Mouse (Mus musculus) embryo, embryonic 10.5 days (tissue): ENCODE data around the gene Lpcat4.
"Not testable (repeated sequence)": the region's sequence is repeated elsewhere in the genome, so short reads cannot be mapped to it uniquely, and the experiment has no call there.

ENCODE experiments used
- DNase-seq: peaks from one replicate; pipeline ENCODE4 v3.0.0-alpha.2; 2015; ENCODE audit warnings: low spot score

Gene Lpcat4

DNA sequence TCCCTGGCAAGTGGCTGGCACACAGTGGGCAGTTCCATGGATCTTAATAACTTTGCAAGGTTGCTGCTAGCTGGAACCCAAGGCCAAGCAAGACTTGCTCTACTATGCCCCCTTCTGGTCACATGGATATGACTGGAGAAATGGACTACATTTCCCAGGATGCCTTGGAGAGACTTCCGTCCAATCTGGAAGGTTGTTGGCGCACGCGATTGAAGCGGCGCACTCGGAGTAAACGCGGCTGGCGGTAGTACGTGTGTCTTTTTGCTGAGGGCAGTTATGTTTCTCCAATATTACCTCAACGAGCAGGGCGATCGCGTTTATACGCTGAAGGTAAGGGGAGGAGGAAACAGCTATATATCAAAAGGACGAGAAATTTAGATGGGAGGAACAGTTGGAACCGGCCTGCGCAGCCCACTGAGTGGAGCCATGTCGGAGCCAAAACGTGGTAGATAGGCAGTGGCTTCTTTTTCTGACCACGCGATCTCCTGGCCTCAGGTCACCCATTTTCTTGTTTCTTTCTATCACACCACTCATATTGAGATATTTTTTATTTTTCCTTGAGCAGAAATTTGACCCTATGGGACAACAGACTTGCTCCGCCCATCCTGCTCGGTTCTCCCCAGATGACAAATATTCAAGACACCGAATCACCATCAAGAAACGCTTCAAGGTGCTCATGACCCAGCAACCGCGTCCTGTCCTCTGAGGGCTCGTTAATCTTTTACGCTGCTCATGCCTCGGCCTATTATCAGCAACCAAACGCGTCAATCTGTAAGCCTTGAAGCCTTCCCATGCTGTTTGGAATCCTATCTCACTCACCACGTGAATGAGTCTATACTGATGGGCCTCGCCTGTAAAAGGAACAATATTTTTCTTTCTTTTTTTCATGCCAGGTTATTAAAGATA, 22.7 kb downstream of the Lpcat4 start, which contains the start of gene Nop10:
TSS of gene Nop10 (plus strand) at position 179 of the 906 bp plus-strand sequence.
- peak; percentile 98 for DNase-seq

GRCm38 (mm10) chr2:112262779-112263295, 23.6 kb downstream of the Lpcat4 start:
- DNase-seq: peak; percentile 33

DNA sequence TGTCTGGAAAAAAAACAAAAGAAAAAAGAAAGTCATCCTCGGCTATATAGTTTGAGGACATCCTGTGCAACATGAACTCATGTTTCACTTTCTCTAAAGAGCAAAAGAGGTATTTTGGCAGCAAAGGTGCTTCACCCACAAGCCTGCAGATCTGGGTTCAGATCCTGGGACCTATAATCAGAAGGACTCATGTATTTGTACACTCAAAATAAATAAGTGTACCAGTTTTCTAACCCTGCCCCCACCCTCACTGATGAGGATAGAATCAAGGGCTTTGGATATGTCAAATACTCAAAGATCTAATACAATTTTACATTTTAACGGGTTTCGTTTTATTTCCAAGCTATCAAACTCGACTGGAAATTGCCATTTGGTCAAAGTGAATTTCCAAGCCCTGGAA, 25.1 kb downstream of the Lpcat4 start:
- no peak for DNase-seq

- DNase-seq: peak; percentile 92
Observed at GRCm38 (mm10) chr2:112265448-112266241, 26.4 kb downstream of the Lpcat4 start, which contains the start of gene Slc12a6. Gene Slc12a6, plus strand, starts transcription at chr2:112265825.

GRCm38 (mm10) chr2:112266242-112266592, 26.9 kb downstream of the Lpcat4 start, which contains the start of gene Gm21985:
Gene Gm21985, plus strand, starts transcription at chr2:112266314.
- peak; percentile 62 for DNase-seq

DNA sequence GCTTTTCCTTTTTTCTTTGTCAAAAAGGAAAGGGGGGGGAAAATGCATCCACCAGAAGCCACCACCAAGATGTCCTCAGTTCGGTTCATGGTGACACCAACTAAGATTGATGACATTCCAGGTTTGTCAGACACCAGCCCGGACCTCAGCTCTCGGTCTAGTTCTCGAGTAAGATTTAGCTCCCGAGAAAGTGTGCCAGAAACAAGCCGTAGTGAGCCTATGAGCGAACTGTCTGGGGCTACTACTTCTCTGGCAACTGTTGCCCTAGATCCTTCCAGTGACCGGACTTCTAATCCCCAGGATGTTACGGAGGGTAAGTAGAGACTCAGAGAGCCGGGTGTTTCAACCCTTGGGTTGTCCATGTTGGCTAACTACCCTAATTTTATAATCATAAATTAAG, 27.5 kb downstream of the Lpcat4 start:
- DNase-seq: peak; percentile 9

GRCm38 (mm10) chr2:112267547-112268269, 28.4 kb downstream of the Lpcat4 start:
- no peak for DNase-seq

GRCm38 (mm10) chr2:112270011-112270410, 30.7 kb downstream of the Lpcat4 start:
- DNase-seq: no peak

DNA sequence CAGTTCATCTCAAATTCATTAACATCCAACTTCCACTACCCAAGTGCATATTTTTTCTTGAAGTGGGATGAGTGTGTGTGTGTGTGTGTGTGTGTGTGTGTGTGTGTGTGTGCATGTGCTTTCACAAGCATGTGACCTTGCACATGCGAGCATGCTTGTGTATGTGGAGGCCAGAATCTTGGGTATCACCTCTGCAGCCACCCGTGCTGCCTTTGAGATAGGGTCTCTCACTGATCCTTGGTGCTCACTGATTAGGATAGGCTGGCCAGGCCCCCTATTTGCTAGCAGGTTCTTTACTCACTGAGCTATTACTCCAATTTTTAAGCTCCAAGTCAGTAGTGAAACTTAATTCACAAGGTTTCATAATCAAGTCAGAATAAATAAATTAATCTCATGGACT, 33.6 kb downstream of the Lpcat4 start:
- no peak for DNase-seq

GRCm38 (mm10) chr2:112273474-112273873, 34.2 kb downstream of the Lpcat4 start:
- no peak for DNase-seq

- DNase-seq: no peak
Observed at GRCm38 (mm10) chr2:112276870-112277269, 37.6 kb downstream of the Lpcat4 start.

DNA sequence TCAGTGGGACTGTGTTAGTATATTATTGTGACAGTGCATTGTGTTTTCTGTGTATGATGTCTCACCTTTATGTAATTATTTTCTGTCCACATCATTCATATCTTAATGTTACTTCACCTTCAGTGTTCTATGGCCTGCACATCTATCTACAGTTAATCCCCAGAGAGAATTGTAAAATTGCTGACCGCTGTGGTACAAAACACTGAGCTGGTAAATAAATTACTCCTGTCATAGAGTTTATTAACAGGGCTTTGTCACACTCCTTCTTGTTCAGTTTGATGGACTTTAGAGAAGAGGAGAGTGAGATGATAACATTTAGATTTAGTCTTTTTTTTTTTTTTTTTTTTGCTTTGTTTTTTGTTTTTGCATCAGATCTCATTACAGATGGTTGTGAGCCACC, 43.6 kb downstream of the Lpcat4 start:
- DNase-seq: no peak

DNA sequence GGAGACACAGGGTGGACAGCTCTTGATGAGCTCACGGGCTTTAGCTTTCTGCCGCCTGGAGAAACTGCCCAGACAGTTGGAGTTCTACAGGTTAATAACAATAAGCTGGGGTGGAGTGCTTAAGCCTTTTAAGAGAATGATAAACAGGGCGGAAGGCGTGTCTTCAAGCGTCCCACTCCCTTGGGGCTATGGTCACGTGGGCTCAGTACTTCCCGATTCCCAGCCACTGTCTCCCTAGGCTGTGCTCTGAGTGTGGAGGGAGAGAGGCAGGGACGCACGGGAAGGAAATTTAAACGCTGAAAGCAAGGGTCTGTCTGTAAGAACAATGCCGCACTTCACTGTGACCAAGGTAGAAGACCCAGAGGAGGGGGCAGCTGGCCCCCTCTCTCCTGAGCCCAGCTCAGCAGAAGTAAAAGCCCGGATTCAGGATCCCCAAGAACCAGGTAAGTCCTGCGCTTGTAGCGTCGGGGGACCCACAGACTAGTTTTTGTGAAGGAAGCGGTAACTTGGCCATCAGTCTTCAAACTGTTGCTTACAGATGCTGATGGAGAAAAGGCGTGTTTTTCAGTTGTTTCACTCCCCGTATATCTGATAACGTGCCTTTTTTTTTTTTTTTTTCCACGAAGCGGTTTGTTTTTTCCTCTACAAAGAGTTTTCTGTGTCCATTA, 45.2 kb downstream of the Lpcat4 start:
- peak; percentile 84 for DNase-seq

- no peak for DNase-seq
Observed at GRCm38 (mm10) chr2:112285031-112285390, 45.7 kb downstream of the Lpcat4 start.

DNA sequence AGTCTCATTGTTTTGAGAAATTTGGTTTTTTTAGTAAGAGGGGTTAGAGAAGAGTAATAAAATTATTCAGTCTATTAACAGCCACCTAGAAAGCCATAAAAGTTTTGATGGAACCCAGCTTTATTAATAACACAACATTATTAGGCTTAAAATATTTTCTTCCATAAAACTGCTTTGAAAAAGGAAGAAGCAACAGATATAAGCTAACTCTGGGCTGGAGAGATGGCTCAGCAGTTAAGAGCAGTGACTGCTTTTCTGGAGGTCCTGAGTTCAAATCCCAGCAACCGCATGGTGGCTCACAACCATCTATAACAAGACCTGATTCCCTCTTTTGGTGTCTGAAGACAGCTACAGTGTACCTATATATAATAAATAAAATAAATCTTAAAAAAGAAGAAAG, 46.8 kb downstream of the Lpcat4 start:
- not testable (repeated sequence) for DNase-seq

- DNase-seq: no peak
Observed at GRCm38 (mm10) chr2:112287059-112287458, 47.8 kb downstream of the Lpcat4 start.

GRCm38 (mm10) chr2:112289507-112289906, 50.2 kb downstream of the Lpcat4 start:
- no peak for DNase-seq

- no peak for DNase-seq
Observed at GRCm38 (mm10) chr2:112292823-112293222, 53.6 kb downstream of the Lpcat4 start.

DNA sequence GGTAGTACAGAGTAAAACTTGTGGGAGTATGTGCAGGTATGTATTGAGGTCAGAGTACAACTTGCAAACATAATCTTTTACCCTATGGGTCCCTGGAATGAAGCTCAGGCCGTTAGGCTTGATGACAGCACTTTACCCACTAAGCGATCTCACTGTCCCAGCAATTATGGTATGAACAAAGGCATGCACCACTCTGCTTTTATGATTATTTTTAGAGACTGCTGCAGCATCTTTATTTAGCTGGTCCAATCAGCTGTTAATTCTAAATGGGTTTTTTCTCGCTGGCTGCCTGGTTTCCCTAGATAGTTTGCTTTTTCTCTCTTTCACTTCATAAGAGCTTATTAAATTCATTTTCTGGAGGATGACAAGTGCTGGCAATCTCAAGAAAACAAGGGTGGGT, 56.9 kb downstream of the Lpcat4 start:
- no peak for DNase-seq
